Mouse (Mus musculus) thymus, adult 2 months (tissue): Measurements from ENCODE around the gene Vtcn1.

ENCODE experiments used
- CTCF ChIP-seq: fragments of 200-500 bp; IDR thresholded peaks from 2 replicates; pipeline ENCODE4 v1.5.1; 2012; ENCODE audit warnings: mild to moderate bottlenecking, control low read depth, low read length, moderate library complexity, borderline replicate concordance; ENCODE audit not compliant: control insufficient read depth, poor library complexity, insufficient read depth; ENCODE audit errors: extremely low read depth
- POLR2A ChIP-seq: fragments of 200-500 bp; IDR thresholded peaks from 2 replicates; pipeline ENCODE4 v1.6.1; 2012; ENCODE audit warnings: mild to moderate bottlenecking, low read length, control low read depth, moderate library complexity; ENCODE audit not compliant: control insufficient read depth, poor library complexity, insufficient read depth; ENCODE audit errors: extremely low read depth

GRCm38 (mm10) chr3:100818709-100819108 is 6.5 kb upstream of the Vtcn1 start:
- no peak for TF ChIP-seq POLR2A
- no peak for TF ChIP-seq CTCF
